In the genomic region with DNA sequence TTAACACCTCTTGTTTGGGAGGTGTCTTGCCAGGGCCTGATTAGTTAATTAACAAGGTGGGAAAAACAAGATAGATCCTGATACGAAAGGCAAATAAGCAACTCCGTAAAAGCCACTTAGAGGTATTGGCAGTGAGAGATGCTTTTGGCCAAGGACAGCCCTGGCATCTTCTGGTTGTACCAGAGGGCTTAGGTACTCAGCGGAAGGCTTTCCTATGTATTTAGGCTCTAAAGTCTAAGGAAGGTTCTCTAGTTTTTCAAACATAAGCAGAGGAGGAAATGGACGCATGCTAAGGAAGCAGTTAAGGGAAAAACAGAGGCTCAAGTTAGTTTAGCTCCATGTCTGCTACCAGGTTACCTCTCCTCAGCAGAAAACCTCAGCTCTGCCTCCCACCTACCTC, we compare ENCODE assay signal across 9 mouse cellular contexts. TPM values are rescaled to one million over a fixed set of nuclear protein-coding genes. Genes with fewer than 3 reads are reported as not detected.
DNase-seq lines count a peak whose midpoint lies in the region; ATAC-seq lines count a peak whose summit lies in the region.
"Had no signal": no experiment of that assay in that cellular context is flagged by ENCODE, and none has a peak within 500 bp of the region (broad histone marks: within the 10 kb centered on the region; RNA-seq: fewer than 3 reads in every experiment).

No protein-coding gene starts in this region.

- H3K9me3 ChIP-seq in heart, embryonic 14.5 days (ENCODE audit: control insufficient read depth, low read length), result no peaks in the 10 kb centered on the region
- H3K9me3 ChIP-seq in hindbrain, embryonic 13.5 days, result no peaks in the 10 kb centered on the region
- no peaks in the 10 kb centered on the region for H3K9me3 ChIP-seq in midbrain, embryonic 13.5 days

- peak overlapping the region; percentile 72 to 95 for H3K4me3 ChIP-seq in heart, embryonic 14.5 days (ENCODE audit: control insufficient read depth in 1 of 2, insufficient read depth in 1 of 2, low read depth in 1 of 2, low read length in 2 of 2)
- H3K4me3 ChIP-seq in hindbrain, embryonic 13.5 days, result peak overlapping the region; percentile 79
- H3K4me3 ChIP-seq in midbrain, embryonic 13.5 days (replicated peaks), result peak overlapping the region; percentile 67

- peaks cover 2 to 4% of the 10 kb centered on the region in 2 experiments; a peak in 1 of 4 replicates for H3K4me1 ChIP-seq in heart, embryonic 14.5 days (ENCODE audit: control insufficient read depth in 2 of 2, insufficient read depth in 2 of 2, low read length in 2 of 2)
- peaks cover 10% of the 10 kb centered on the region; the same call in 1 of the 2 replicates for H3K4me1 ChIP-seq in hindbrain, embryonic 13.5 days (replicated peaks)
- H3K4me1 ChIP-seq in midbrain, embryonic 13.5 days (replicated peaks), result peaks cover 13% of the 10 kb centered on the region

- no peak overlapping the region for H3K27ac ChIP-seq in heart, embryonic 14.5 days (replicated peaks in 1 of 2; ENCODE audit: control insufficient read depth in 1 of 2, insufficient read depth in 1 of 2, low read depth in 2 of 2, low read length in 2 of 2)
- no peak overlapping the region for H3K27ac ChIP-seq in hindbrain, embryonic 13.5 days
- H3K27ac ChIP-seq in midbrain, embryonic 13.5 days, result no peak overlapping the region

- no peak for DNase-seq in heart, postnatal 25 days (ENCODE audit: low spot score)
- DNase-seq in brain, adult 2 months (ENCODE audit: low read depth, low spot score), result peak; percentile 51
- DNase-seq in urinary bladder, postnatal 25 days (ENCODE audit: low spot score), result no peak
- DNase-seq in left cerebral cortex, postnatal 10 days (ENCODE audit: extremely low spot score in 1 of 2, low spot score in 2 of 2), result no peak
- no peak for DNase-seq in kidney, adult 11 months

- peak overlapping the region; percentile 100 for H3K4me2 ChIP-seq in heart, embryonic 14.5 days (ENCODE audit: low read length)
- peak overlapping the region; percentile 96 for H3K4me2 ChIP-seq in hindbrain, embryonic 13.5 days
- H3K4me2 ChIP-seq in midbrain, embryonic 13.5 days (replicated peaks), result peak overlapping the region; percentile 86

- peaks cover 14% of the 10 kb centered on the region for H3K27me3 ChIP-seq in heart, embryonic 14.5 days (ENCODE audit: control insufficient read depth, insufficient read depth, low read length)
- H3K27me3 ChIP-seq in hindbrain, embryonic 13.5 days, result peaks cover 37% of the 10 kb centered on the region
- peaks cover 30% of the 10 kb centered on the region for H3K27me3 ChIP-seq in midbrain, embryonic 13.5 days

- ATAC-seq in heart, embryonic 14.5 days (ENCODE audit: insufficient number of reproducible peaks, insufficient read depth, low FRiP score, low read depth), result no peak
- no peak for ATAC-seq in hindbrain, embryonic 13.5 days (ENCODE audit: low FRiP score)
- no peak for ATAC-seq in midbrain, embryonic 13.5 days

- H3K36me3 ChIP-seq in heart, embryonic 14.5 days (ENCODE audit: control insufficient read depth, insufficient read depth, low read length), result no peaks in the 10 kb centered on the region
- no peaks in the 10 kb centered on the region for H3K36me3 ChIP-seq in hindbrain, embryonic 13.5 days
- H3K36me3 ChIP-seq in midbrain, embryonic 13.5 days, result no peaks in the 10 kb centered on the region

- intact Hi-C loops in heart, postnatal 25 days (cut with DNase I), result no loop called here
- intact Hi-C loops in left cerebral cortex, postnatal 10 days (cut with DNase I), result no loop called here

- peak overlapping the region; percentile 78; the same call in 1 of the 2 replicates for H3K9ac ChIP-seq in heart, embryonic 14.5 days (ENCODE audit: low read length)
- H3K9ac ChIP-seq in hindbrain, embryonic 13.5 days, result peak overlapping the region; percentile 79
- peak overlapping the region; percentile 69 for H3K9ac ChIP-seq in midbrain, embryonic 13.5 days (replicated peaks)

- 24% methylated on average over 4 of the region's 4 CpGs for WGBS in heart, embryonic 14.5 days
- 30% methylated on average over 4 of the region's 4 CpGs for WGBS in hindbrain, embryonic 13.5 days
- WGBS in midbrain, embryonic 13.5 days, result 26% methylated on average over 4 of the region's 4 CpGs

RNA-seq across cellular contexts. Expression of a gene that starts 0.8 kb away (rescaled TPM):
- polyA plus RNA-seq in heart, embryonic 14.5 days (2014; fragmentation: Nextera tagmentation; extraction: Ambion mirVana), result 6.2 and 6.8 TPM in 2 replicates
- total RNA-seq in heart, postnatal 25 days (2021), result 1 to 10 TPM; 5.1 to 5.2 TPM
- 9.1 and 12.8 TPM in 2 replicates for polyA plus RNA-seq in hindbrain, embryonic 13.5 days (2015; fragmentation: Nextera tagmentation; extraction: Ambion mirVana)
- polyA plus RNA-seq in midbrain, embryonic 13.5 days (2015; fragmentation: Nextera tagmentation; extraction: Ambion mirVana), result 9.5 and 10.5 TPM in 2 replicates
- total RNA-seq in left cerebral cortex, postnatal 10 days (2021), result 10 to 100 TPM; 71.9 to 74.3 TPM
- total RNA-seq: MEL had no signal
